Mouse (Mus musculus): ENCODE data around the gene Trpm1.

GRCm38 (mm10) chr7:64248352-64248751, 94.7 kb downstream of the Trpm1 start:
- no peak for TF ChIP-seq TAL1 (IDR thresholded peaks at IDR 0.05; ENCODE audit: low read length)
- no peak for TF ChIP-seq GATA1 (IDR thresholded peaks at IDR 0.05; ENCODE audit: low read length)
